Mouse (Mus musculus) cerebellum, postnatal 25 days (tissue): ENCODE measurements around the gene Lsp1.

ENCODE experiments used
- DNase-seq, 2 experiments: peaks; one replicate each; pipeline ENCODE4 v3.0.0; 2021; ENCODE audit warnings: mixed read lengths in 2 of 2

Gene Lsp1

DNA sequence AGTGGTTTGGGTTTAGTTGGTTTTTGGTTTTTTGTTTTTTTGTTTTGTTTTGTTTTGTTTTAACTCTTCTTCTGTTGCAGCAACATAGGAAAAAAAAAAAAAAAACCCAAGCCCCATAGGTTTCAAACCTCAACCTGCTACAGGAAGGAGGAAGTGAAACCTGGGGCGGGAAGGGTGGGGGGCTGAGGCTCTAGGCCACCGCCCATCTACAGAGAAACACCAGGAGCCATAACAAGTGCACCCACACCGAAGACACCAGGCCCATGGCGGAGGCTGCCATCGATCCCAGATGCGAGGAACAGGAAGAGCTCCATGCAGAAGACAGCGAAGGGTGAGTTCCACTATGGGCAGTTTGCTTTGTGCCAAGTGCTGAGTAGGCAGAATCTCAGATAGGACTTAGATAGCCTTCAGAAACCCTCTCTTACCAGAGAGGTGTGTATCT is at the start of gene Lsp1:
Lsp1 (plus strand) TSS at position 174 of the 442 bp plus-strand sequence.
- no peak for DNase-seq

DNA sequence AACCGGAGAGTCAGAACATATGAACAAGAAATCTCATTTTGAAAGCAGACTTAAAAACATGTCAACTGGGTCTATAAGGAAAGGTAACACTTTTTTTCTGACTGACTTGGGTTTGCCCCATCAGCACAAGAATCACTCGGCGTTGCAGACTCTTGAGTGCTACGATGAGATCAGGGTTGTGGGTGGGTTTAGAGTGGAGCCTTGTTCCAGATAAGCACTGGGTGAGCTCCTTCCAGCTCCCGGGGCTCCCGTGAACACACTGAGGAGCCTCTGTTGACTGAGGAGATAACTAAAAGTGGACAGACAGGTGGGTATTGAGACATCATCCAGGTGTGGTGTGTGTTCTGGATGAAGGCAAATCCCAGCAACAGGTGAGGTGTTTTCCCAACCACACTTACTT is 47.3 kb upstream of the Lsp1 start:
- DNase-seq: no peak

DNA sequence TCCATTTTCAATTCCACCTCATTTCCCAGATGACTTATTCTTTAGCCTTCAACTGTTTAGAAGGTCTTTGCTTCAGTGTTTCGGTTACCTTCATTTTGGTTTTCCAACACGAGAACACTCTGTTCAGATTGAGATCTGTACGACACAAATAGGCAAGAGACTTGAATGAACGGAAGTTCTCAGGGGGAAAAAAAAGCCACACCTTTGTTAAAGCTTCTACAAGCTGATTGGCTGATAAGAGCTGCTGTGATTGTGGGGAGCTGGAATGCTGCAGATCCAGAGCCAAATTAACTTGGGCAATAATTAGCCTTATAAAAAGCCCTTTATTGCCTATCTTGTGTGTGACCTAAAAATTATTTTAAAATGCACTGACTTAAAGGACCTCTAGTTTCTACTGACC is 45.3 kb upstream of the Lsp1 start:
- no peak for DNase-seq

DNA sequence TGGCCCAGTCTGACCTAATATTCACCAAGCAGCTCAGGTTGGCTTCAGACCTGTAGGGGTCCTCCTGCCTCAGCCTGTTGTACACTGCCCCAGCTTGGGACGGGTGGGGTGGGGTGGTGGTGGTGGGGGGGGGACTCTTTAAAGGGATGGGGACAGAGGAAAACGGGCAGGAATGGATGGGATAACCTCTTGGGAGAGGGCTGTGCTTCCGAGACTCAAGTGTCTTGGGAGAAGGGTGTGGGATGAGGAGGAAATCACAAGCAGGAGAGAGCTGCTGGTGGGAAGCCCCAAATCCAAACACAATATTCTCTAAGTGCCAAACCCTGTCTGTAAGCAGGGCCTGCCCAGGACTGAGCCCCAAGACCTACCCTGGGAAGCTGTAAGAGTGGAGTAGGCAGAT is 44.4 kb upstream of the Lsp1 start:
- no peak for DNase-seq

DNA sequence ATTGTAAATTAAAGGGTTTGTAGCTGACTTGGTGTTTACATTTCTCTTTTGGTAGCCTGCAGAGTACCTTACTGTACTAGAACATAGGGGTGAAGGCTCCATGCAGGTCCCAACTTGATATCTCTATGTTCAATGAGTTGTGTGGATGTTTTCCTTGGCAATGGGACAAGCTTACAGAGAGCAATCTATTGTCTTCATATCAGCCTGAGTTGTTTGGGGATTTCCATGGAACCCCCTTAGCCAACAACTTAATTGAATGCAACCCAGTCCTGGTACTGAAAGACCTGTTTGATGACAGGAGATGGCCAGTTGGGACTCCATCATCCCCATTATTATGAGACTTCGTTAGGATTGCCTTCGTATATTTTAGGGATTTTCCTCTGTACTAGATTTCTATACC is 42.6 kb upstream of the Lsp1 start:
- DNase-seq: no peak

DNA sequence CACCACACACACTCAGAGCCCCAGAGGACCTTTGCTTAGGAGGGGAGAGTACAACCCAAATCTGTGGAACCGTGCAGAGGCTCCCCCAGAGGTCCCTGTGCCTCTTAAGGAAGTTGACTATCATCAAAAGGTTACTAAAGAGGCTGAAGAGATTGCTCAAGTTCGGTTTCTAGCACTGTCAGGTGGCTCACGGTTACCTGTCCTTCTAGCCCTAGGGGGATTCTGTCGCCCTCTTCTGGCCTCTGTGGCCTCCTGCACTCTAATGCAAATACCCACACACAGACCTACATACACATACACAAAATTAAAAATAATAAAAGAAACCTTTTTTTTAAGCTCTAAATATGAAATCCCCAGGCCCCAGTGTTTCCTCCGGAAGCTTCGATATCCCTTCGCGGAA is 41.9 kb upstream of the Lsp1 start:
- DNase-seq: no peak

DNA sequence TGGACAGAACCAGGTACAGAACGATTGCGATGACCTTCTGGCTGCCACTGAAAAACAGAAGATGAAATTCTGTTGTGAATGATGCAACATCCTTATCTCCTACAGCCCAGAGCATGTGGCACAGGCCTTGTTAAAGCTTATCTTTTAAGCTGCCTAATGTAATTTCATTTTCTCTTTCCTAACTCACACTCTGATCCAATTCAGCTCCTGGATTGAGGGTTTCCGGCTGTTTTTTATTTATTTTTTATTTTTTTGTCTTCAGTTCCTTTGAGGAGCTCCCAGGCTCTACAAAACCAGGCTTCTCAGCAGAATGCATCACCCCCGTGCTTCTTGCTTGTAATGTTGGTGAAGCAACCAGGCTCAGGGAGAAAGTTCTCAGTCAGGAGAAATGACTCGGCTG is 40.7 kb upstream of the Lsp1 start:
- DNase-seq: no peak

DNA sequence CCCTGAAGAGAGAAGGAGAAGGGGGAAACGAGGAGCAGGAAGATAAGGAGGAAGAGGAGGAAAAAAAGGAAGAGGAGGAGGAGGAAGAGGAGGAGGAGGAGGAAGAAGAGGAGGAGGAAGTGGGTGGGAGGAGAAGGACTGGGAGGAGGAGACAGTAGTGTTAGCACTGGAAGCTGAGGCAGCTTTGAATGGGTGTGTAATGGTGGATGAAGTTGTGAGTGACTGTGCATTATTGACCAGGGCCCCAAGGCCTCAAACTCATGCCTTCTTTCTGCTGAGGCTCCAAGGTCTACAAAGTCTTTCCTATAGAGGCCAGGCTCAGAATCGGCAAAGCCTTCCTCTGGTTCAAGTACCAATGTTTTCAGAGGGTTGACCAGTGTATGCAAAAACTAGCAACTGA is 38.8 kb upstream of the Lsp1 start:
- DNase-seq: no peak

DNA sequence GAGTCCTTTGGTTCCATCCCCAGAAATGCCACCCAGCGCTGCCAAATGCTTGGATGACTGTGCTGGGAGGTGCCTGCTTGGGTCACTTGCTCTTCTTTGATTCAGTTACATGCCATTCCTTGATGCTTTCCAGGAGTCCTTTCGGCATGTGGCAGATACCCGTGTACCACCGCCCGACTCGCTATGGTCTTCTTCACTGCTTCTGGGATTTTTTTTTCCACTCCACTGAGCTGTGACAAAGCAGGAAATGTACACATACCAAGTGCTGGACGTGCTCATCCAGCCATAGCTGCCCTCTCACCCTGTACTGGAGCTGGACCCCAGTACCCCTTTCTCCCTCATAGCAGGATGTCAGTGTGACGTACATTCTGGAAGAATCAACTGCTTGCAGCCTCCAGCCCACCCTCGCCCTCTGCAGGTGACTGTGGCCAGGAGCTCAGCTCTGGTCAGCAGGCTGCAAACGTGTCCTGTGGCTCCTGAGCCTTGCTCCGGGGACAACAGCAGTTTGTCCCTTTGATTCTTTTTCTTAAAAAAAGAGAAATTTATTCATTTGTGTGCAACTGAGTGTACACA is 34.9 kb upstream of the Lsp1 start:
- DNase-seq: peak; percentile 71 to 80

DNA sequence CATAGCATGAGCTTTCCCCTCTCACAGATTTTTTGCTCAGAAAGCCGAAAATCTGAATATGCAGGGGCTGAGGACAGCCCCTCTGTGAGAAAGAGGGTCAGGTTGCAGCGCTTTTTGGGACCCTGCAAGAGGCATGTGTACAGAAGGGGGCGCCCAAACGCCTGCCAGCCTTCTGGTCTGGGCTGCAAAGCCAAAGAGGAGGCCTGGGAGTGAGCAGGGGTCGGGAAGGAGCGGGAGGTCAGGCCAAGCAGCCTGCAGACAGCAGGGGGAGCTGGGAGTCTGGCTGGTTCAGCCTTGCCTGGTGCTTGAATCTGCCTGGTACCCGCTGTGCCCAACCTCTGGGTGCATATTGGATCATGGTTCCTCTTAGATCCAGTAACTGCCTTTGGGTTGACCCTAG is 32.4 kb upstream of the Lsp1 start:
- peak in 1 of 2 experiments; percentile 54 for DNase-seq

DNA sequence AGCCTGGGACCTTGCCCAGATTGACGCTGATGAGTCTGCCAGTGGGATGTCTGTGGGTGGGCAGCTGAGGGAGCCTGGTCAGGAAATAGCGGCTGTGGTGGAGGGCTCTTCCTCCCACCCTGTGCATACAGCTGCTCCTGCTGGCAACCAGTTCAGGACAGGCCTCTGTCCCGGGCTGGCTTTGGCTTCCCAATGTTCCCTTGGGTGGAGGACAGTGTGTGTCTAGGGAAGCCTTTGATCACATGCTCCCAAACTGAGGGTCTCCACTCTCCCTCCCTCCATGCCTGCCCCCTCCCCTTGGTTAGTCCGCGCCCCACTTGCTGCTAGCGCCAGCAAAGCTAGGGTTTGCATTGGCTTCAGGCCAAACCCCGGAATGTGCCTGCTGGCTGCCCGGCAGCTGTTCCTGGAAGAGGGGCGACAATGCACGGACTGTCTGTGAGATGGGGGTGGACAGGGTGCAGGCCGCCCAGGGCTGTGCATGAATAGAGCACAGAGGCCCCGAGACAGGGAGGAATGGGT is 30.4 kb upstream of the Lsp1 start:
- peak in 1 of 2 experiments; percentile 42 for DNase-seq

DNA sequence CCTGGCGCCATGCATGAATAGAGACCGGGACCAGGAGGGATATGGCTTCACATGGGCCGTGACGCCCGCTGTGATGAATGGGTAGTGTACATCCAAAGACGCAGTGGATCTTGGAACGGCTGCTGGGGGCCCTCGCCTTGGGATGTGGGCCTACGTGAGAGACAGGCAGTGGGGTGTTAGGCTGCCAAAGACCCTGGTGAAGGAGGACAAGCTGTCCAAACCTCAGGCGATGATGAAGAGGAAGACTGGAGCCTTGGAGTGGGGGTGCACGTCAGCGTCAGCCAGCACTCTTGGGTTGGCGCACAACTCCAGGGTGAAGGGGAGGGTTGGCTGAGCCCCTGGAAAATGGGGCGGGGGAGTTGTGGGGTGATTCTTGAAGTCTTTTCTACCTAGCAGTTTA is 29.5 kb upstream of the Lsp1 start:
- no peak for DNase-seq

DNA sequence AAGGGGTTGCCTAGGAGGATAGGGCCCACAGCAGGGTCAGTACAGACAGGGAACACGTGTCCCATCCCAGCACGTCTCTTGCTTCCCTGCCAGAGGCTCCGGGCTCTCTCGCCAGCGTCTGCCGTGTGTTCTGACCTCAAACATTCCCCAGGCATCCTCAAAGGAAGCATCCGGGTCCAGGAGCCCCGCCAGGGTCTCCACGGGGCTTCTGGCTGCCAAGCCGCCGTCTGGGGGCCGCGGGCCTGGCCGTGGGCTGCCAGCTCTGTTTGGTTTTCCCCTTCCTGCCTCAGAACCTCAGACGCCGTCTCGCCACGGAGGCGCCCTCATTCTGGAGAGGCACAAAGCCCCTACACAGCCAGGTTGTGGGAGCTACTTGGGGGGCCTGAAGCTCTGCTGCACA is 27.0 kb upstream of the Lsp1 start:
- DNase-seq: peak; percentile 51 to 57

DNA sequence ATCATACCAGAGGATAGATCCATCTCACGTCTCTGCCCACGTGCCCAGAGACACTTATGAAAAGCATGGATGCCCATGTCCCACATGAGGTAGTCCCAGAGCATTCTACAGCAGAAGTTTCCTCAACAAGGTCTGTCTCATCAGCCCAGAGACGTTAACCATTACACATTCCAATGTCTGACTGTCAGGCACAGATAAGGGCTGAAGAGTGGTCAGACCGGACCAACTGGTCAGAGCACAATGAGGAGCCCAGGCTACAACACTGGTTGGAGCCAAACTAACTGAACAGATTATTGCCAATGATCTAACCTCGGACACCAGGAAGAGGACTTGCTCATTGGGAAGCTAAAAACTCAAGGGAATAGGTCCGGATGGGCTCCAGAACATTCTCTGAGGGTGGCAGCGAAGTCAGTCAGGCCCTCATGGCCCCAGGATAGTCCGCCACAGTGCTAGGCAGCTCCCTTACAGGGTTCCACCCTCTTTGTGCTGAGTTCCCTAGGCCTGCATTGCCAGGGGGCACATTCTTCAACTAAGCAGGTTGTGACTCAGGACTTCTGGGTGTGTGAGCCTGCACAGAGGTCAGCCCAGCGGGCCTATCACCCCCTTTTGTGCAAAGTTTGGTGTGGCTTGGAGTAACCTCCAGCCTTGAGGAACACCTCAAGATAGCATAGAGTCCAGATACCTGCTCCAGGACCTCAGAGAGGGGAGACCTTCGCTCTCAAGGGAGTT is 26.3 kb upstream of the Lsp1 start, which contains the start of gene Syt8:
Syt8 (plus strand) TSS at position 714 of the 729 bp plus-strand sequence.
- DNase-seq: no peak

DNA sequence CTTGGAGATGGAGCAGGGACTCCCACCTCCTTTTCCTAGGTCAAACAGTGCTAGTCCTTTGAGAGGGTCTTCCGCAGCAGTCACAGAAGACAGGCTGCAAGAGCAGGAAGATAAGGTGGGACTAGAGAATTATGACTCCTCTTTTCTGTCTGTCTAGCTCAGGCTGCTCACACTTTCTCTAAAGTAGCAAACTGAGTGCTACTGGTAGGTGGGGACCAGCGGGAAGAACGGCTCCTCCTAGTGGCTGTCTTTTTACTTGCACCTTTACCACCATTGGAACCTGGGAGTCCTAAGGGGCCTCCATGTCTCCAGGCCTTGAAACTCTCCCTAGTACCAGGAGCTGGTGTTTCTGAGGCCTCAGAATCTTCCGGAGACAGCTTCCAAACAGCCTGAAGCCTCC is 25.1 kb upstream of the Lsp1 start:
- peak; percentile 65 to 84 for DNase-seq

DNA sequence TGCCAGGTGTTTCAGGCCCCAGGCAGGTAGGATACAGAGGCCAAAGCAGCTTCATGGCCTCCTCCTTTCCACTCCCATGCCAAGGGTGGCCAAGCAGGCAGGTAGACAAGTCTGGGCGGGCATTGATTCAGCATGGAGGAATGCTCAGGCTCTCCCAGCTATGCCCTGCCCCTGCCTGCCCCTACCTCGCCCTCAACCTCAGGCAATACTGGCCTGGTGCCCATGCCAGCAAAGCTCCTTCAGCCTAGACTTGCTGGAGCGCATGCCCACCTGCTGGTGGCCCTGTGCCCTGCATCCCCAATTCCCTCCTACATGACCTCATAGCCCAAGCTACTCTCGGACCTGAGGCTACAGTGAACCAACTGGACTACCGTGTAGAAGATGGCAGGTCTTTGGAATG is 23.3 kb upstream of the Lsp1 start:
- DNase-seq: peak in 1 of 2 experiments; percentile 38

DNA sequence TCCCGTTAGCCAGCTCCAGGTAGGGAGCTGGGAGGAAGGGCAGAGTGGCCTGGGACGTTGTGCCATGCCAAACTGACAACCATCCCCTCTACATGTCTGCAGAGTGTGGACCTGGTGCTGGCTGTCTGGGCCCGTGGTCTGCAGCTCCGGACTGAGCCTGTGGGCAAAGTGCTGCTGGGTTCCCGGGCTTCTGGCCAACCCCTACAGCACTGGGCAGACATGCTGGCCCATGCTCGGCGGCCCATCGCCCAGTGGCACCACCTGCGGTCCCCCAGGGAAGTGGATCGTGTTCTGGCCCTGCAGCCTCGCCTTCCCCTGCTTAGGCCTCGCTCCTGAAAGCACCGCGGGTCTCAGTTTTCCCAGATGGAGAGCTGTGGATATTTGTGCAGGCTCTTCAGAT is 20.6 kb upstream of the Lsp1 start:
- peak; percentile 67 to 74 for DNase-seq

DNA sequence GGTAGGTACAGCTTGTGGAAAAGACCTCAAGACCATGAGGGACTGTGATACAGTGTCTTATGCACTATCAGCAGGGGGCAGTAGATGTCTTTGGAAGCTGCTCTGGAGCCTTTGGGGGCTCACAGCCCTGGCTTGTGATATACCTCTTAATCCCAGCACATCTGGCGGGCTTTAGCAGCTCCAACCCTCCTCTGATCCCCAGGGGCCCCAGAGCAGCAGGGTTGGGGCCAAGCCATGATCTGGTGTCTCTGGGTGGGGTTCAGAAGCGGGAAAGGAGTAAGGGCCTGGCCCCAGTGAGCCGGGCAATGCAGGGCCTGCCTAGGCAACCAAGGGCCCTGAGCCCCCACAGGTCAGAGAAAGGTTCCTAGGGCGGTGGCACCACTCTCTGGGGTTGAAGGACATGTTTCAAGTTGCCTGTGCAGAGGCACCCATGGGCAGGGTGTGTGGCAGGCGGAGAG is 19.9 kb upstream of the Lsp1 start:
- no peak for DNase-seq

DNA sequence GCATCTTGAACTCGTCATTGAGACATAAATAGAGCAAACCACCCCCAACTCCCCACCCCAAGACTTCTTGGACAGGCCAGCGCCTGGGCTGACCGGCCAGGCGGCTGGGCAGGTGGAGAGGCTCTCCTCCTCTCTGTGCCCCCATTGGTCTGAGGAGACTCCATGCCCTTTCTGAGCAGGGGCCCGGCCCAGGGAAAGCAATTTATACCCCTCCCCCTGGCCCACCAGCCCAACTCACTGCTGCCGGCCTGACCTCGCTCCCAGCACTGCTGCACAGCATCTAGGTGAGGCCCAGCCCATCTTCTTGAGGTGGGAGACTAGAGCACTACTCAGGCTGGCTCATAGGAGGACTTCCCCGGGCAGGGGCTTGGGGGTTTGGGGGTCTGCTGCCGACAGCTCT is 19.0 kb upstream of the Lsp1 start, which contains the start of gene Tnni2:
Tnni2 (plus strand) TSS at position 224 of the 400 bp plus-strand sequence.
- DNase-seq: no peak

DNA sequence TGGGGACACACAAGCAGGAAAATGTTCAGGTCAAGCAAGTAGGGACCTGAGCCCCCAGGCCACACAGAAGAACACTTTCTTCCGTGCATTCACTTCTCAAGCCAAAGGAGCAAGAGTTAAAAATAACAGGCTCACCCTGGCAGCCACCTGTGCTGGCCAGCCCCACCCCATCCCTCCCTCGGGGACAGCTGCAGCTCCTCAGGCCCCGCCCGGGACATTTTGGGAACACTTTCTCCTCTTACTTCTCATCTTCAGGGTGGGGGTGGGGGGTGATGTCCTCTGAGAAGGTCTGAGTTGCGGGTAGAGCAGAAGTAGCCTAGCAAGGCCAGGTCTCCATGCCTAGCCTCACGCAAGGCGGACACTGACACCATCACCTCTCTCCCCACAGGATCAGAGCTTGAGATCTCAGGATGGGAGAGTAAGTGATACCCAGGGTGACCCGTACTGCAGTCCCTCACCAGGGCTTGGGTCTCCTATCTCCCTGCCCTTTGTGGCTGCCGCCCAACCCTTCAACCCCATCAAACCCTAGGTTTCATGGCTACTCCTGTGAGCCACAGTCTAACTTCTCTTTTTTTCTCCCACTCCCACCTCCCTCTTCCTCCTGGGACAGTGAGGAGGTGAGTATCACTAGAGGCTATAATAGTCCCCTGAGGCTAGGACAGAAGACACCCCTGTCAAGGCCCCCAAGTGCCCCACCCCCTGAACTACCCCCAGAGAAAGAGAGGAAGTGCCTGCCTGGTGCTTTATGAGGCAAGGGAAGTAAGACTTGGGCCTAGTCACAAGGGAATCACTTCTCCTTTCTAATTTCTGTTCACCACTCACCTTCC is 18.3 kb upstream of the Lsp1 start:
- no peak for DNase-seq

DNA sequence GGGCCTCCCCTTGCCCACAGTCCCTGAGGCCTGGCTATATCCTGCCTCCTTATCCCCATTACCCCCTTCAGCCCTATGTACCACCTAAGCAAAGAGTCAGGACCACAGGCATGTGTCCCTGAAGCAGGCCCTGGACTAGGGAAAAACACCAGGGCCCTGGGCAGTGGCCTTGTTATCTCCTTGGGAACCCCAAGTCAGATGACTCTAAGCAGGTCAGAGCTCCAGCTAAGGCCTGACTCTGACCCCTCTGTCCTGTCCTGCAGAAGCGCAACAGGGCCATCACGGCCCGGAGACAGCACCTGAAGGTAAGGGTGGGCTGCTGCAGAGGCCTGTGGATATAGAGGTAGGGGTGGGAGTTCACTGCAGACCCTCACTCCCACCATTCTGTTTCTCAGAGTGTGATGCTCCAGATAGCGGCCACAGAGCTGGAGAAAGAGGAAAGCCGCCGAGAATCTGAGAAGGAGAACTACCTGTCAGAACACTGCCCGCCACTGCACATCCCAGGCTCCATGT is 17.6 kb upstream of the Lsp1 start:
- DNase-seq: no peak

DNA sequence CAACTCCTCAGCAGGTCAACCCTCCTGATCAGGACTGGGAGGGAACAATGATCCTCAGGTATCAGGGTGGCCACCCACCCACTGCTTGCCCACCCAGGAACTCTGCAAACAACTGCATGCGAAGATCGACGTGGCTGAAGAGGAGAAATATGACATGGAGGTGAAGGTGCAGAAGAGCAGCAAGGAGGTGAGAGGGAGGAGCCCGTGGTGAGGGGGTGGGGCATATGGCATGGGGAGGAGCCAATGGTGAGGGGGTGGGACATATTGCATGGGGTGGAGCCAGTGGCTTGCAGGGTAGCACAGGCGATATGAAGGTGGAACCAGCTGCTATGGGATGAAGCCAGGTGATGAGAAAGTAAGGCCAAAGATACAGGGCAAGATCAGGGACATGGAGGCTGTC is 17.1 kb upstream of the Lsp1 start:
- DNase-seq: no peak

DNA sequence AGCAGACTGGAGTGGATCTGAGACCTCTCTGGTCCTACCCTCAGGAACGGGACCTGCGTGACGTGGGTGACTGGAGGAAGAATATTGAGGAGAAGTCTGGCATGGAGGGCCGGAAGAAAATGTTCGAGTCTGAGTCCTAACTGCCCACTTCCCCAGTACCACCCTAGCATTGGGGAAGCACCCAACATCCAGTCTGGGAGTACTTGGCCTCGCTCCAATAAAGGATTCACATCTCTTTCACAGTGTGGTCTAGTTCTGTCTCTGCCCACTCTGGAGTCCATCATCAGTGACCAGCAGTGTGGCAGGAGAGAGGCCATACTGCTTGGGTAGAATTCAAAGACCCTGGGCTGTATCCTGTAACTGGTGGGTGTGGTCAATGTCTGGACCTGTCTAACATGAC is 16.4 kb upstream of the Lsp1 start:
- no peak for DNase-seq
